Mouse (Mus musculus) liver, embryonic 14.5 days (tissue): ENCODE measurements around the gene Ints6.

Source experiments
- CTCF ChIP-seq: IDR thresholded peaks from 2 replicates; pipeline ENCODE4 v1.5.1; 2016; ENCODE audit warnings: antibody characterized with exemption, low read depth, control low read depth
- EP300 ChIP-seq: IDR thresholded peaks from 2 replicates; pipeline ENCODE4 v1.6.1; 2016; ENCODE audit warnings: antibody characterized with exemption, low read depth

DNA sequence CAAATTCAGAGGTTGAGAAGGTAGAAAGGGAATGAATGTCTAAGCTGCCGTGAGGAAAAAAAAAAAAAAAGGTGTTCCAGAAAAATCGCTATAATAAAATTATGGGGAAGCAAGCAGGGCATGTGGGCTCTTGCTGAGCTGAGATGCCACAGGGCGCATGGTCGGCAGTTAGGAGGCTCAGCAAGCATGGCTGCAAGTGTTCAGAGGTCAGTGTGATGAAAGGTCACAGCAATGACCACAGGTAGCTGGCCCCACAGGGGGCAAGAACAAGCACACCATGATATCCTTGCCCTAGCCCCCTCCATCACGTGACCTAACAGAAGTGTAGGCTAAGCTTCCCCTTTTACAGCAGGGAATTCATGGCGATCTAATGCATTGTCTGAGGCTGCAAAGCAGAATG lies 12.8 kb upstream of the Ints6 start:
- no peak for TF ChIP-seq CTCF
- no peak for TF ChIP-seq EP300
